Mouse (Mus musculus) T-helper 2 cell (primary cell): ENCODE measurements at regions not wholly inside any gene's neighbourhood (a gene's known extent, or its start where the extent isn't known, plus 50 kb on each side); places are given as distances from the start of the nearest gene placed in this dataset.

Source experiments
- in situ Hi-C: fragments of 300-600 bp; cut with MboI, MseI; formaldehyde crosslinking; loops from one replicate; pipeline ENCODE4 v1.15.1; 2025; ENCODE audit warnings: high pct_unique_total_duplicates

DNA sequence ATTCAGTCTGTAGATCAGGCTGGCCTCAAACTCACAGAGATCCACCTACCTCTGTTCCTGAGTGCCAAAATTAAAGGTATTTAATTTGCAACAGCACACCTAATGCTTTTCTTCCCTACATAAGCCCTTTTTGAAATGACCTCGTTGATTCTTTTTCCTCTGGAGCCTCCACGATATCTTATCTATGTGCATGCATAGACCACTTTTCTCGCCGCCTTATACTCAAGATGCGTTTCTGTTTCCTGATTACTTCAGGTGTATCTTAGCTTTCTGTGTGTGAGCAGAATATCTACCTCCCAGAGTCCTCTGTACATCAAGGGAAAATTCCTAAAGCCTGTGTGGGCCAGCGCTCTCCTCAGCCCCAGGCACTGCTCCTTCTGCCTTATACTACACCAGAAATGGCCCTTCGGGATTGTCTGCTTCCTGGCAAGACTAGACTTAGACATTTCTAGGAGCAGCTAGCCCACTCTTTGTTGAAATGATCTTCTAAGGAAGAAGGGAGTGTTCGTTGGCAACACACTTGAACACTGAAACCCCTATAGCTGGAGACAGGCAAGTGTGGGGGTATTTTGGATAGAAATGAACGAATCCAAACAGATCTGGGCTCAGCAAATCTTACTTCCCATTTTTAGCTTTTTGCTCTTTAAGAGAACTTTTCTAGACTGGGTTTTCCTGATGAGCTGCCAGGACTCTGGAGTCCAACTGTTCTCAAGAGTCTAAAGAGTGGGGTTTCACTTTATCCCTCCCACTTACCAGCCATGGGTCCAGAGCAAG is 54.0 kb upstream of the Rbm15 start:
- in situ Hi-C loops = loop anchor here (10.0 kb wide), 1 partner anchor 1323 kb away; no protein-coding TSS in a partner anchor

- in situ Hi-C loops = loop anchor here (10.0 kb wide), 1 partner anchor 1322 kb away; no protein-coding TSS in a partner anchor
Observed at GRCm38 (mm10) chr3:107386432-107386831, 53.0 kb upstream of the Rbm15 start.
